Mouse (Mus musculus) bone marrow, adult 2 months (tissue): ENCODE results near the gene Tmem41b. TPM values are rescaled to one million over a fixed set of nuclear protein-coding genes. Genes with fewer than 3 reads are reported as not detected.

Experiments
- H3K27ac ChIP-seq: fragments of 200-500 bp; 2 replicates; pipeline ENCODE4 v1.5.1; 2012; ENCODE audit warnings: low read depth, mild to moderate bottlenecking, control low read depth, inconsistent platforms, low read length; ENCODE audit not compliant: control insufficient read depth, poor library complexity, insufficient read depth
- H3K4me1 ChIP-seq: fragments of 200-500 bp; 2 replicates; pipeline ENCODE4 v1.6.1; 2011; ENCODE audit warnings: low read length; ENCODE audit not compliant: control insufficient read depth, insufficient read depth
- H3K4me3 ChIP-seq: fragments of 200-500 bp; replicated peaks from 2 replicates; pipeline ENCODE3; 2011; ENCODE audit warnings: mild to moderate bottlenecking, low read depth, low read length, control low read depth; ENCODE audit not compliant: control insufficient read depth
- CTCF ChIP-seq: fragments of 200-500 bp; IDR thresholded peaks from 2 replicates; pipeline ENCODE4 v1.5.1; 2011; ENCODE audit warnings: low read length, control low read depth; ENCODE audit not compliant: control insufficient read depth, insufficient read depth
- POLR2A ChIP-seq: fragments of 200-500 bp; IDR thresholded peaks from 2 replicates; pipeline ENCODE4 v1.6.1; 2011; ENCODE audit warnings: low read depth, mild to moderate bottlenecking, control low read depth, low read length, borderline replicate concordance; ENCODE audit not compliant: control insufficient read depth
- WGBS: fragments of 180-500 bp; shearing (Covaris S2); methylation state at CpG from one replicate; pipeline ENCODE4 v1.1.7; 2018; 5-methylcytosine and 5-hydroxymethylcytosine counted together
- polyA plus RNA-seq: library from polyadenylated mRNA; stranded (reverse); fragments of >200 nt; gene quantifications from 2 replicates; pipeline ENCODE4 v1.2.4, GENCODE M21; 2011; ENCODE audit warnings: low replicate concordance; ENCODE audit not compliant: missing spikeins, insufficient read depth, insufficient read length

The Tmem41b gene
- polyA plus RNA-seq, 1 experiment, result 12.1 TPM

- Histone ChIP-seq H3K4me3 (no peak overlapping the region), H3K27ac (no peak overlapping the region), H3K4me1 (no peaks in the 10 kb centered on the region; the same call in 1 of the 2 replicates)
- TF ChIP-seq POLR2A (no peak), CTCF (no peak)
- WGBS, result 8% methylated on average over 2 of the region's 2 CpGs
Measured at GRCm38 (mm10) chr7:109968924-109969450, 17.7 kb downstream of the Tmem41b start.

GRCm38 (mm10) chr7:109967805-109968579, 18.7 kb downstream of the Tmem41b start:
- no peak overlapping the region for H3K4me3 ChIP-seq
- 41% methylated on average over 11 of the region's 11 CpGs for WGBS
- TF ChIP-seq CTCF (no peak), POLR2A (no peak)

GRCm38 (mm10) chr7:109965658-109966057, 21.1 kb downstream of the Tmem41b start:
- Histone ChIP-seq H3K27ac (no peak overlapping the region), H3K4me1 (no peaks in the 10 kb centered on the region; the same call in 1 of the 2 replicates), H3K4me3 (no peak overlapping the region)
- TF ChIP-seq CTCF (peak; percentile 27; the same call in 1 of the 2 replicates), POLR2A (no peak)

More at GRCm38 (mm10) chr7:109967805-109968579, 18.7 kb downstream of the Tmem41b start:
- H3K4me1 ChIP-seq, result no peaks in the 10 kb centered on the region; the same call in 1 of the 2 replicates
- peak overlapping the region; percentile 64 for H3K27ac ChIP-seq

GRCm38 (mm10) chr7:109963707-109964106, 23.0 kb downstream of the Tmem41b start:
- WGBS, result 80% methylated on average over 4 of the region's 4 CpGs
- Histone ChIP-seq H3K4me1 (no peaks in the 10 kb centered on the region; the same call in 1 of the 2 replicates), H3K27ac (no peak overlapping the region), H3K4me3 (no peak overlapping the region)
- TF ChIP-seq CTCF (no peak), POLR2A (no peak)

- H3K4me3 ChIP-seq, result no peak overlapping the region
- H3K27ac ChIP-seq, result no peak overlapping the region
- H3K4me1 ChIP-seq, result no peaks in the 10 kb centered on the region; the same call in 1 of the 2 replicates
- TF ChIP-seq CTCF (no peak), POLR2A (no peak)
- WGBS, result 82% methylated on average over 4 of the region's 4 CpGs
Measured at GRCm38 (mm10) chr7:109962596-109962995, 24.1 kb downstream of the Tmem41b start.

GRCm38 (mm10) chr7:109961570-109961969, 25.2 kb downstream of the Tmem41b start:
- Histone ChIP-seq H3K27ac (no peak overlapping the region), H3K4me3 (no peak overlapping the region), H3K4me1 (no peaks in the 10 kb centered on the region; the same call in 1 of the 2 replicates)
- TF ChIP-seq CTCF (no peak), POLR2A (no peak)
- WGBS, result 80% methylated on average over 2 of the region's 2 CpGs

- no peak for TF ChIP-seq POLR2A
- TF ChIP-seq CTCF, result no peak
- 14% methylated on average over 13 of the region's 13 CpGs for WGBS
- H3K27ac ChIP-seq, result peak overlapping the region; percentile 16; the same call in 1 of the 2 replicates
Measured at GRCm38 (mm10) chr7:109960613-109961154, 26.0 kb downstream of the Tmem41b start.

GRCm38 (mm10) chr7:109959716-109960612, 26.8 kb downstream of the Tmem41b start, which contains the start of gene Dennd5a:
Gene Dennd5a, minus strand, starts transcription at chr7:109960470.
- WGBS, result under 1% methylated on average over 106 of the region's 107 CpGs
- Histone ChIP-seq H3K4me3 (peak within 1 kb of the TSS; percentile 76), H3K4me1 (no peaks in the 10 kb centered on the region; the same call in 1 of the 2 replicates), H3K27ac (peak within 1 kb of the TSS; percentile 92)
- TF ChIP-seq CTCF, result no peak
- peak; percentile 47; the same call in 1 of the 2 replicates for TF ChIP-seq POLR2A

More at GRCm38 (mm10) chr7:109960613-109961154, 26.0 kb downstream of the Tmem41b start:
- H3K4me3 ChIP-seq, result peak overlapping the region; percentile 67
- H3K4me1 ChIP-seq, result no peaks in the 10 kb centered on the region; the same call in 1 of the 2 replicates
